Mouse (Mus musculus) thymus, postnatal 0 days (tissue): ENCODE results near the gene Upk1b. TPM values are rescaled to one million over a fixed set of nuclear protein-coding genes. Genes with fewer than 3 reads are reported as not detected.

Experiments
- DNase-seq: peaks from one replicate; pipeline ENCODE4 v3.0.0-alpha.2; 2015; ENCODE audit warnings: low spot score
- polyA plus RNA-seq: library from polyadenylated mRNA; unstranded; fragments of >200 nt; fragmentation: Nextera tagmentation; extraction: Ambion mirVana; gene quantifications from 2 replicates; pipeline ENCODE4 v1.2.1, GENCODE M21; 2015

Upk1b gene
- polyA plus RNA-seq, 1 experiment from 2014 or later = 6.4 TPM

DNA sequence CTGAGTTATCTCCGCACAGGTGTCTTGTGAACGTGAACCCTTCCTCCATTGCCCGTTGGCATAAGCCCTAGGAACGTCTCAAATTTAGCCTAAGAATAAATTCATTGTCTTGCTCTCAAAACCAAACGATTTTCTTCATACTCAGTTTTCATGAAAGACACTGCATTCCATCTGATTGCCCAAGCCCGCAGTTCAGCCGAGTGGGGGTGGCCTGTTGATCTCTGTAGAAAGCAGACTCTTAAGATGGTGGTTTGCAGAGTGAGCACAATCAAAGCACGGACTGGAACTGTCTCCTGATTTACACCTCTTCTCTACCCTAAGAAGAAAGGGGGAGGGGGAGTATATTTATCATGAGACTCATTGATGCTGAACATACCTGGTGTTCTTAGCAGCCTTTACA lies 37.7 kb downstream of the Upk1b start:
- no peak for DNase-seq

DNA sequence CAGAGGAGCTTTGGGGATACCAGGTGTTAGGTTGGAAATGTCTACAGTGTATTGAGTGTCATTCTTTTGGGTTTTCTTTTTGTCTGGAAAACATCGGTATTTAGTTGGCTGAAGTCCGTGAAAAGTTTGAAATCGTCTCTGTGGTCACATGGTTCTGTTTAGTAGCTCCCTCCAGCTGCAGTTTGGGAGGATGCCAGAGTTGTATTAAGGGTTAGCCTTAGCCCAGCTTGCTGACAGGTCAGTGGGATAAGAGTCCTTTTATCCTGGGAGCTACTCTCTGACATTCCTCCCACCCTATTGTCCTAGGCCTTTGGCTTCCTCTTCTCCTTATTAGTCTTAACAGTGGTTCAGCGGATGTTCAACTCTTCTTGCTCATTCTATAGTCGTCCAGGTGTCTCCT lies 38.2 kb downstream of the Upk1b start:
- DNase-seq = no peak

DNA sequence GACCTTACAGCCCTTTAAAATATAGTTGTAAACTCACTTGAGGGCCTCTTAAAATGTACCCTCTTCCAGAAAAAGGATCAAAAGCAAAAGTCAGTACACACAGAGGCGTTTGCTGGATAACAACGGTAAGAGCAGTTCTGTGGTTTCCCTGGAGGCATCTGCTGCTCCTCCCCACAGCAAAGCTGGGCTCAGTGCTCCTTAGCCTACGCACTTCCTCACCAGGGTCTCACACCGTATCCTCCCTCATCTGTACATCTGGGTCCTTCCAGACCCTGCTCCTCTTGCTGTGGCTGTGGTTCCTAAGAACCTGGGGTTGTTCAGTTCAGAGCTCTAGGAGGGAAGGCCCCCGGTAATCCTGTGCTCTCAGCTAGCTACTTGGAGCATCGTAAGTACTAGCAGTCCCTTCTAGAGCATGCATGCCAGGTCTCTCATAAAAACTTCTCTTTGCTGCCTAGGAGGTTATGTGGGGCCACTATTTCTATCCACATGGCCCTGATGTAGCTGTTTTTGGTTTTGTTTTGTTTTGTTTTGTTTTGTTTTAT lies 39.2 kb downstream of the Upk1b start:
- peak; percentile 58 for DNase-seq

DNA sequence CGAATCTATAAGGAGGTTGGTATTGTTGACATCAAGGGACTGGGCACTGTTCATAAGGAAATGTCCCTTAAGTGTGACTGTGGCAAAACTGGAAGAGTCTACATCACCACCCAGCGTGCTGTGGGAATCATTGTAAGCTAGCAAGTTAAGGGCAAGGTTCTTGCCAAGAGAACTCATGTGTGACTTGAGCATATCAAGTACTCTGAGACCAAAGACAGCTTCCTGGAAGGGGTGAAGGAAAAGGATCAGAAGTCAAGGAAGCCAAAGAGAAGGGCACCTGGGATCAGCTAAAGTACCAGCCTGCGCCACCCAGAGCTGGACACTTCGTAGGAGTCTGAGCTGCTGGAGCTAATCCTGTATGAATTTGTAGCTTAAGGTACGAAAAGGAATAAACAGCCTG lies 39.9 kb downstream of the Upk1b start:
- no peak for DNase-seq

DNA sequence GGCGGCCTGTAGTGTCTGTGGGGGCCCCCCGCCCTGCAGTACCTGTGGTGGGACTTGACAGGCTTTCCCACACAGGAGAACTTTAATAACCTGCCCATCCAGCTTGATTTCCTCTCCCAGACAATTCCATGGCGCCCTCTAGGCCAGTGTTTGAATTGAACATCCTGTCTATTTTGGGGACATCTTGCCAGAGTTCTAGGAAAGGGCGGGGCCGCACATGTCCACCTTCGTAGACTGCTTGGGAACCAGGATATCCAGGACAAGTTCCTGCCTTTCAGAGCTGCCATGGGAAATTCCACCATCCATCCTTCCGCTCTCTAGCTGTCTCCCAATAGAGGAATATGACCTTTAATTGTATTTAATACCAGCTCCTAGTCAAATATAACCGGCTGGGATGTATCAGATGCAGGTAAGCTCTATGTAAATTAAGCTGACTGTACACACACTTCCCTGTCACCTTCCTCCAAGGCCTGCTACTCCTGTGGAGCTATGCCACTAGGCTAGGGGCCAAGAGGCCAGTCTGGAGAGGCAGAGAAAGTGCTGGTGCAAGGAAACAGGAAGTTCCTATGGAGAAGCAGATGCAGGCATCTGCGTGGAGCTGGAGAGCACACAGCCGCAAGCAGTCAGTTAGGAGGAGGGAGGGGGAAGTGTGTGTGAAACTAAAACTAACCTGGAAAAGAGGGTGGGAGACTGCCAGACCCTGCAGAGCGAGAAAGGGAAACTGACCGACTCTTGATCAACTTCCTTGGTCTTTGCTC lies 41.8 kb downstream of the Upk1b start:
- no peak for DNase-seq

DNA sequence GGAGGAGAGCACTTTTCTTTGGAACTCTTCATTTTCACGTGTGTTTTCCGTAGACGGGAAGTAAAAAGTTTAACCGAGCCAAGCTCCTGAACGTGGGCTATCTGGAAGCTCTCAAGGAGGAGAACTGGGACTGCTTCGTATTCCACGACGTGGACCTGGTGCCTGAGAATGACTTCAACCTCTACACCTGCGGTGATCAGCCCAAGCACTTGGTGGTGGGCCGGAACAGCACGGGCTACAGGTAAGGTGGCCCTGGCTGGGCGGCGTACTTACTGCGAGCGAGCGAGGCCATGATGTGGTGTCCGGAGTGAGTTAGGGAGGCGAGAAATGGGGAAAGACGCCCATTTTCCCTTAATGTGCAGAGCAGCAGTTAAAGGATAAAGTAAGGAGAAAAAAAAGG lies 42.5 kb downstream of the Upk1b start:
- no peak for DNase-seq

DNA sequence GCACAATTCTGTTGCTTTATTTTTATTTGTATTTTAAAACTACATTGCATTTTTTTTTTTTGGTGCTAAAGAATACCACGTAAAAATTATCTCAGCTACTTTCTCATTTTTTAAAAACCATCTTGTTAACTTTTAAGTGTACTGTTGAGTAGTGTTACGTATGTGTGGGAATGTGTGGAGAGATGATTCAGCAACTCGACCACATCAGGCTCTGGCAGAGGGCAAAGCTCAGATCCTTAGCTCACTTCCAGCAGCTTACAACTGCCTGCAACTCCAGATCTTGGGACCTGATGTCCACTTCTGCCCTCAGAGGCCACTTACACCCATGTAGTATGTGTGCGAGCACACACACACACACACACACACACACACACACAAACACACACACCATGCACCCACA lies 43.6 kb downstream of the Upk1b start:
- DNase-seq = no peak

DNA sequence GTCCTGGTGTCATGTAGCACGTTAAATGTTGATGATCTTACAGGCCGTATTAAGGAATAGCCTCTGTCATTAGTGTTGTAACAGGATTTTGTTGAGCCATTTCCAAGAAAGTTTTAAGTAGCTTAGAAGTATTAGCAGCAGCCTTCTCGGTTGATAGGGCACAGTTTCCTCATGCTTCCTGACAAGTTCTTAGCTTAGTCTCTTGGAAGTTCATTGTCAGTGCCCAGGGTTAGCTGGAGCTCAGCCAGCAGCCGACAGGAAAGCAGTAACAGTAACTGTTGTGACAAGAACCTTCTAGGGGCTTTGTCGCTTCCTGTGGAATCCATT lies 44.0 kb downstream of the Upk1b start:
- no peak for DNase-seq

DNA sequence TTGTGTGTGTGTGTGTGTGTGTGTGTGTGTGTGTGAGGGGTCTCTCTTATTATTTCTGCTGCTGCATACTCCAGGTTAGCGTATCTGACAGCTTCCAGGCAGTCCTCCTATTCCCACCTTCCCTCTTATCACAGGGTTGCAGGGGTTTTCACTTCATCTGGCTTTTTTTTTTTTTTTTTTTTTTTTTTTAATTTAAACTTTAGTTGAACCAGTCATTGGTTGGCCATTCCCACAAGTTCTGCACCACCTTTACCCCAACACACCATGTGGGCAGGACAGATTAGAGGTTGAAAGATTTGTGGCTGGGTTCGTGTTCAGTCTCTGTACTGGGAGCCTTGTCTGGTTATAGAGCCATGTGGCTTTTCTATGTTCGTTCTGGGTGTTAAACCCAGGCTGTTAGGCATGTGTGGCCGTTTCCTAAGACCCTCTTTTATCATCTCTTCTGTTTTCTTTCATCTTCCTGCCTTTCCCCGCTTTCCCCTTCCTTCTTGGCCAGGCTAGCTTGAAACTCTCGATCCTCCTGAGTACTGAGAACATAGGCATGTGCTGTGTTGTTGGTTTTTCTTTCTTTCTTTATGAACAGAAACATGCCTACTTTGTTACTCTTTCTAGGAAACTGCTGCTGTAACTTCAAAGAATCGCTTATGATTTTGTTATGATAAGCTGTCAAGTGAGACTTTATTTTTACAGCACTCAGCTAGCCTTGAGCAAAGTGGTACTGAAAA lies 44.5 kb downstream of the Upk1b start:
- DNase-seq = no peak

DNA sequence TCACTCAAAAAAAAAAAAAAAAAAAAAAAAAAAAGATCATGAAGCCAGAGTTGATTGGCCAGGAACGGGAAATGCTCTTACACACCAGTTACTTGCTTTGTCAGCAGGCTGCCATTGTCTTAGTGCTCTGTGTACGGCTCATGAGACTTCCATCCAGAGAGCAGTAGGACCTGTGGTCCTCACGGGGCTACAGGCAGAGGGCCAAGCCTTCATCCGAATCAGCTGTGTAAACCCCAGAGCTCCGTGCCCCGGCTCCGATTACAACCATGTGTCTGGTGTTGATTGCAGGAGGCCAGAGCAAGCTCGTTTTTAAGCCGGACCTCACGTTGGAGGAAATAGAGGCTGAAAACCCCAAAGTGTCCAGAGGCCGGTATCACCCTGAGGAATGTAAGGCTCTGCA lies 46.5 kb downstream of the Upk1b start:
- no peak for DNase-seq

DNA sequence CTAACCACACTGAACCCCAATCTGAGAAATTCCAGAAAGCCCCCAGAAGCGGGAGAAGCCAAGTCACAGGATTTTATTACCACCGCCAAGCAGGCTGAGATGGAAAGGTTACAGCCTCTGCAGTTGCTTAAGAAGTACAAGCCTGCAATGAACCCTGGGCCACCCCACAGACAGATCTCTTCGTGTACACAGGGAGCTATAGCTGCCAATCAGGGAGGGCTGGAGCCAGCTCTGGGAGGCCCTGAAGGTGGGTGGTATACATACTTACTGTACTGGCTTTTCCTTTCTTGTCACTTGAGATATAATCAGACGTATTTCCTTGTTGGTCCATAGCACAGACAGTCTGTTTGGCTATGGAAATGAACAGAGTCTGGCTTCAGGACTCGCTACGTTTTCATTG lies 49.3 kb downstream of the Upk1b start:
- DNase-seq = no peak

DNA sequence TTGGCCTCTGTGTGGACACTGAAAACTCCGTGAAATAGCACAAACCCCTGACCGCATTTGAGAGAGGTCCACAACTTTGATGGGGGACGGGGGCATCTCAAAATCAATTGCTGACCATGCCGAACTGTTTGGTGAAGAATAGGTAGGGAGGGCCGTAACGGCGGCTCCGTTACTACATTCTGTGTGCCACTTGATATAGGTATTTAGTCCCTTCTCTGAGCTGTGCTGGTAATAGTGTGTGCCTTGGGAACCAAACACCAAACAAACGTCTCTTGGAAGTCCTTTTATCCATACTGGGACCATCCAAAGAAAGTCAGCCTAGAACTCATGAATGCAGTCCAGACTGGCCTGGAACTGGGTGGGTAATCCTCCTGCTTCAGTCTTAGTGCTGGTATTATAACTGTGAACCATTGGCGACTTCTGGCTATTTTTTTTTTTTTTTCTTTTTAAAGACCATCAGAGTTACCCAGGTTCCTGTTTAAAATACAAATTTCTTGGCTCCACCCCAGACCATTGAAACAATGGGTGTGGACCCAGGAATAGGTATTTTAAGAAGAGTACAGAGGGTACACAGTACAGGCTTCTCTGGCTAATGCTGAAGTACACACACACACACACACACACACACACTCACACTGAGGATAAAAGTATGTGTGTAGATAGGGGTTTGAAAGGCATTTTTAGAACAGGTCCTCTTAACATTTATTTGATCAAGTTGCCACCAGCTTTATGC lies 56.0 kb downstream of the Upk1b start:
- no peak for DNase-seq

DNA sequence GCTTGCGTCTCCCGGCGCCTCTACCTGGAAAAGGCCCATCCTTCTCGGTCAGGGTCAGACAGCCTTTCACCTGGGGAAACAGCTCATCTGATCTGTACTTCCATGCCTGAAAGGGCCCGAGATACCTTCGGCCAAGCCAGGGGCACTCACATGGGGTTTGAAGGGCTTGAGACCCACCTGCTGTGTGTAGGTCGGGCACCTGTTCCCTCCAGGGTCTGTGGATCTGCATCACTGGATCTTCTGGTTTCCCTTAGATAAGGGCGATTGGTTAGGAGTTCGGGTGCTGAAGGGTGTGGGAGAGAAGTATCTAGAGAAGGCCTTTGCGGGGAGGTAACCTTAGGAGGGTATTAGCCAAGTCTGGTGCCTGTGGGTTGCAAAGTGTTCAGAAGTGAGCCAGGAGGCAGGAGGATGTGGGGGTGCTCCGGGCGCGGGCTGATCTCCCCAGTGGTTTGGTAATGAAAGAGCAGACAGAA lies 57.4 kb downstream of the Upk1b start:
- peak; percentile 60 for DNase-seq

DNA sequence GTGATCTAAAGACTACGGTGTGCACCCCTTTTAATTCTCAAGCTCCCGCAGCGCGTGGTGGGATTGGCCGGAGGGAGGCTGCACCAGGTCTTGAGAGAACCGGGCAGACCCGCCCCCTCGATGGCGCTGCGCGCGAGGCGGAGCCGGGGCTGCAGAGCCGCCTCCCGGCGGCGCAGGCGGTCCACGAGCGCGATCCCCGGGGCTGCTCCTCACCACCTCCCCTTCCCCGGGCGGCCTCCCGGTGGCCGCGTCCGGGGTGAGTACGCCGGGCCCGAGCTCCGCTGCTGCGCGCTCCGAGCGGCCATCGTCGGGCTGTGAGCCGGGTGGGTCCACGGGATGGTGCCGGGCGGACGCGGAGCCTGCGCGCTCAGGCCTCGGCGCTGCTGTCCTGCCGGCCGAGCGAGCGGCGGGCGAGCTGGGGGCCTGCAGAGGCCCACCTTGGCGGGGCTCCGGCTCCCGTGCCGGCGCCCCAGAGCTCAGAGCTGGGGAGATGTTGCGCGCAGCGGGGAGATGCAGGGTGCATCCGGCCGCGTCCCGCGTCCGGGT lies 57.9 kb downstream of the Upk1b start, which contains the start of gene B4galt4:
B4galt4 (plus strand) TSS at position 152 of the 546 bp plus-strand sequence.
- peak; percentile 58 for DNase-seq

DNA sequence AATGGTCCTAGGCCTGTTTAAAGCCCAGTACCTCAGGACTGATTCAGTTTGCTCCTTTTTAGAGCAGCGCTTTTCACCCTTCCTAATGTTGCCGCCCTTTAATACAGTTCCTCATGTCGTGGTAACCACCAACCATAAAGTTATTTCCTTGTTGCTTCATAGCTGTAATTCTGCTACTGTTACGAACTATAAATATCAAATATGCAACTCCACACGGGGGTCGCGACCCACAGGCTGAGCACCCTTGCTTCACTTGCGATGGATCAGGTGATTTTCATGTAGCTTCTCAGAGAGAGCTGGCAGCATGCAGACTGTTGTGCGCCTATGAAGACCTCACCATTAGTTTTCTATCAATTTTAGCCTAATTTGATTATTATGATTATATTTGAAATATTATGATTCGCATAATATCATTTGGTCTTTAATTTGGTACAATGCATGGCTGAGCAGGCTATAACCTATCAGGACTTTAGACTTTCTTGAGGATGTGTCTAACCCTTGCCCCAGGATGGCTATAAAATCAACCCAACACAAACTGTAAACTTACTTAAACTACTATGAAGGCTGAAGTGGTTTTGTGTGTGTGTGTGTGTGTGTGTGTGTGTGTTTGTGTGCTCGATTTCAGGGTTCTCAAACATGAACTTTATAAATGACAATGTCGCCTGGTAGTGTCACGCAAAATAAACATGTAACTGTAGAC lies 58.8 kb downstream of the Upk1b start:
- no peak for DNase-seq

DNA sequence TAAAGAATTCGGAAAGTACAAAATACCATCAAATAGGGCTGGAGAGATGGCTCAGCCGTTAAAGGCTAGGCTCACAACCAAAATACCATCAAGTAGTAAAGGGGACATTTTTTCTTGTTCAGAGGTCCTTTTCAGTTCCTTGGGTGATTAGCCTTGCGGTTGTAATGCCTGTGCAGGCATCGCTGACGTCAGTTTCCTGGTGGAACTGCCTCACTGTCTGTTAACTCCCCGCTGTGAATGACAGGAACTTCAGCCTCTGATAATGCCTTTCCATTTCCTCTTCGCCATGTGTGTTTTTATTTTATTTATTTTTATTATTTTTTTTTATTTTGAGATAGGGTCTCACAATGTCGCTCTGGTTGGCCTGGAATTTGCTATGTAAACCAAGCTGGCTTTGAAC lies 69.2 kb downstream of the Upk1b start:
- DNase-seq = peak; percentile 43

DNA sequence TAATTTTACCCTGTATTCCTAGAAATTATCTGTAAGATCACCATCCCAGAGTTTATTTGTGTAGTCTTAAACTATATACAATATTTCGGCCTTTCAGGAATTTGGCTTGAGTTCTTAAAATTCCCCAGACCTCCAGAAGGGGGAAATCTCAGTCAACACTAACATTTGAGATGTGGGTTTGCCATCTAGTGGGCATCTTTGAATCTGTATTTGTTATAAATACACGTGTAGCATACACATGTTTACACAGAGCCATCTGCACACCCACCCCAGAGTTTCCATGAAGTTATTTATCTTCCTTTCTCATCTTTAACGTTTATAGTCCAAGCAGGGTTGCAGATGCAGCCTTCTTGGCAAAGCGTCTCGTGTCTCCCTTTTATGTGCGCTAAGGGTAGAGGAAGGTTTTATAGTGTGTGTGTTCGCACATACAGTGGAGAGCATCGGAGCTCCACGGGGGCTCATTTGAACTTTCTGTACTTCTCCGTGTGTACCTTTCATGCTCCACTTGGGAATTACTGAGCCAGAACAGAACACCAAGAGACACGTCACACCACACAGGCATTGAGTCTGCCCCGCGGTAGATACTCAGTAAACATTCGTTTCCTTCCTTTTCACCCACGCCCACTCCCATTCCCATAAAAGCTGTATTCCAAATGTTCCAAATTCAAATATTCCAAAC lies 70.4 kb downstream of the Upk1b start:
- peak; percentile 61 for DNase-seq

DNA sequence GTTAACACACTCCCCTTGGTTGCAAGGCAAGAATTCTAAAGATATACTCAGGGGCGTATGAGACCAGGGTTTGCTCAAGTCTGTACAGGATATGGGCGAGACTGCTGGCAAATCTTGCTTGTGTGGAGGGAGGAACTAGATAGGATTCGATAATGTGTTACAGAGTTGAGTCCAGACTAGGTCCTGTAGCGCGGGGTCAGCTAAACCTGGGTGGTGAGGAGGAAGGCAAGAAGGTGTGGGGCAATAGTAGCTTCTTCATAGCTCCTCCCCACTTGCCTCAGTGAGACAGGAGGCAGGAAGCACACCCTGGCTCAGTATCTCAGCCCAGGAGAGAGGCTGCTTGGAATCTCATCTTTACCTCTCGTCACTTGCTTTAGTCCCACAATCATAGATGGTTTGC lies 71.0 kb downstream of the Upk1b start:
- DNase-seq = no peak

DNA sequence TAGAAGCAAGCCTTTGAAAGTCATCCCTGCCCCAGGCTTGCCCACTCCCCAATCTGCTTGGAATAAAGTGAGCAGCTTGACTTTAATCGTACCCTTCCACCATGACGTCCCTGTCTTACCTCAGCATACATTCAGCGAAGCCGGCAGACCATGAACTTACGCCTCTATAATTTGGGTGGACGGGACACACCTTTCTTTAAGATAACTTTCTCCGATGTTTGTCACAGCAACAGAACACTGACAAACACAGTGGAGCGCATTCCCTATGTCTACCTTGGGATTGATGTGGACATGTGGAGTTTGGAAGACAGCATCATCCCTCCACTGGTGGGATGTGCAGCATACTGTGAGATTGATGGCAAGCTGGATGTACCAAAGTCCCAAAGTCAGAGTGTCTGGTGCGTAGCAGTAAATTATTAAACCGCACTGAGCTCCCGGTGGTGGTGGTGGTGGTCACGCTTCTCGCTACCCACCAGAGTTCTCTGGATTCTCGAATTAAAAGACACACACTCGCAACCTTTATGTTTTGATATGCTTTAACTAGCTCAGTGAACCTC lies 71.5 kb downstream of the Upk1b start:
- no peak for DNase-seq

DNA sequence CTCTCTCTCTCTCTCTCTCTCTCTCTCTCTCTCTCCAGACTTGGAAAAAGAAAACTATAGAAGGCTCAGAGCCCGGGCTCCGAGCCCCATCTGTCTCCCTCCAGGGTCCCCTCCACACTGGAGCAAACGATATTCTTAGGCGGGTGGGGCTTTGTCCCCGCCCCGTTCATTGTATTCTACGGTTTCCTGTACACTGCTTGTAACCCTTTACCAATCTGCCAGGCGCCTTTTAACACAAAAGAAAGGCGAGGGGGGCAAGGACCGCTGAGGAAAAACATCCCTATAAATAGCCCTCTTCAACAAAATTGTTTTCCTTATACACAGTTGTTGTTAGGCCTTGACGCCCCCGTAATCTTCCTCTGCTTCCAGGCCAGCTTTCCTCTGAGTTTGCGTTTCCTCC lies 75.2 kb downstream of the Upk1b start:
- no peak for DNase-seq
